Mouse (Mus musculus): ENCODE measurements around the gene Zfp324. TPM values are rescaled to one million over a fixed set of nuclear protein-coding genes. Genes with fewer than 3 reads are reported as not detected.

Gene Zfp324
- polyA plus RNA-seq (2021; fragmentation: Nextera tagmentation) = 2.2 TPM in 2 replicates
- long read RNA-seq, experiment 1, full-length matches to known transcripts = 5 of 10 reads
- long read RNA-seq, experiment 1, partial matches to known transcripts = 0 of 10 reads
- long read RNA-seq, experiment 1, other reads (novel, unspliced or antisense) = 5 of 10 reads
- long read RNA-seq, experiment 2, full-length matches to known transcripts = 29 of 36 reads
- long read RNA-seq, experiment 2, partial matches to known transcripts = 3 of 36 reads
- long read RNA-seq, experiment 2, other reads (novel, unspliced or antisense) = 4 of 36 reads

GRCm38 (mm10) chr7:12965678-12966091, at the start of gene Zfp324:
Gene Zfp324 (plus strand): TSS chr7:12965838.

GRCm38 (mm10) chr7:12921705-12922465, 43.8 kb upstream of the Zfp324 start, which contains the start of gene Rps5:
Gene Rps5 (plus strand): TSS chr7:12922290.

GRCm38 (mm10) chr7:12927191-12927680, 38.4 kb upstream of the Zfp324 start, which contains the start of gene Rnf225:
Gene Rnf225 (plus strand): TSS chr7:12927416.

GRCm38 (mm10) chr7:12977682-12978389, 12.2 kb downstream of the Zfp324 start, which contains the start of gene Zfp446:
Gene Zfp446 (plus strand): TSS chr7:12977848.

GRCm38 (mm10) chr7:12998053-12998452, 32.4 kb downstream of the Zfp324 start, which contains the start of gene Slc27a5:
Gene Slc27a5 (minus strand): TSS chr7:12998192.

GRCm38 (mm10) chr7:12998851-12999250, 33.2 kb downstream of the Zfp324 start, which contains the start of gene Trim28:
Gene Trim28 (plus strand): TSS chr7:12999114.

GRCm38 (mm10) chr7:13010005-13010908, 44.6 kb downstream of the Zfp324 start, which contains the start of gene Zbtb45:
Gene Zbtb45 (minus strand): TSS chr7:13010034.

Other genes starting within 250 kb of the Zfp324 start
- gene Vmn2r56, start 230.8 kb upstream of the Zfp324 start, polyA plus RNA-seq (2021; fragmentation: Nextera tagmentation) = not detected in 2 replicates
- gene Zscan18, start 162.2 kb upstream of the Zfp324 start, polyA plus RNA-seq (2021; fragmentation: Nextera tagmentation) = 8.7 and 8.8 TPM in 2 replicates
- gene Zfp329, start 147.0 kb upstream of the Zfp324 start, polyA plus RNA-seq (2021; fragmentation: Nextera tagmentation) = 7.9 and 9.7 TPM in 2 replicates
- gene Zfp110, start 131.1 kb upstream of the Zfp324 start, polyA plus RNA-seq (2021; fragmentation: Nextera tagmentation) = 8.4 and 8.5 TPM in 2 replicates
- gene Zfp128, start 84.7 kb upstream of the Zfp324 start, polyA plus RNA-seq (2021; fragmentation: Nextera tagmentation) = 3.5 TPM in 2 replicates
- gene Zscan22, start 68.0 kb upstream of the Zfp324 start, polyA plus RNA-seq (2021; fragmentation: Nextera tagmentation) = 11.5 and 11.8 TPM in 2 replicates
- gene Rps5, start 43.5 kb upstream of the Zfp324 start, polyA plus RNA-seq (2021; fragmentation: Nextera tagmentation) = 627 and 629 TPM in 2 replicates
- gene Rnf225, start 38.4 kb upstream of the Zfp324 start, polyA plus RNA-seq (2021; fragmentation: Nextera tagmentation) = 0.39 TPM in 2 replicates
- gene Zfp446, start 12.0 kb downstream of the Zfp324 start, polyA plus RNA-seq (2021; fragmentation: Nextera tagmentation) = 3.7 and 4.2 TPM in 2 replicates
- 0.06 TPM in 1 of 2 replicates, not detected in the other for gene Slc27a5, start 32.4 kb downstream of the Zfp324 start, polyA plus RNA-seq (2021; fragmentation: Nextera tagmentation)
- 83.4 and 85.0 TPM in 2 replicates for gene Trim28, start 33.3 kb downstream of the Zfp324 start, polyA plus RNA-seq (2021; fragmentation: Nextera tagmentation)
- gene Zbtb45, start 44.2 kb downstream of the Zfp324 start, polyA plus RNA-seq (2021; fragmentation: Nextera tagmentation) = 8.1 and 9.6 TPM in 2 replicates
- gene Chmp2a, start 69.0 kb downstream of the Zfp324 start, polyA plus RNA-seq (2021; fragmentation: Nextera tagmentation) = 316 and 338 TPM in 2 replicates
- gene Ube2m, start 72.4 kb downstream of the Zfp324 start, polyA plus RNA-seq (2021; fragmentation: Nextera tagmentation) = 23.7 and 27.4 TPM in 2 replicates
- 6.5 and 7.3 TPM in 2 replicates for gene Mzf1, start 88.9 kb downstream of the Zfp324 start, polyA plus RNA-seq (2021; fragmentation: Nextera tagmentation)
- not detected in 2 replicates for gene Vmn1r85, start 129.3 kb downstream of the Zfp324 start, polyA plus RNA-seq (2021; fragmentation: Nextera tagmentation)
- gene Vmn1r86, start 154.1 kb downstream of the Zfp324 start, polyA plus RNA-seq (2021; fragmentation: Nextera tagmentation) = not detected in 2 replicates
- not detected in 2 replicates for gene Vmn1r87, start 174.3 kb downstream of the Zfp324 start, polyA plus RNA-seq (2021; fragmentation: Nextera tagmentation)
- gene Vmn1r88, start 193.7 kb downstream of the Zfp324 start, polyA plus RNA-seq (2021; fragmentation: Nextera tagmentation) = not detected in 2 replicates
- not detected in 2 replicates for gene Vmn1r89, start 247.2 kb downstream of the Zfp324 start, polyA plus RNA-seq (2021; fragmentation: Nextera tagmentation)